Mouse (Mus musculus) urinary bladder, postnatal 36 days (tissue): Measurements from ENCODE around the gene Gm20830.
"Not testable (repeated sequence)": the region's sequence is repeated elsewhere in the genome, so short reads cannot be mapped to it uniquely, and the experiment has no call there.

Experiments
- DNase-seq, 2 experiments: peaks; one replicate each; pipeline ENCODE4 v3.0.0; 2022; ENCODE audit warnings: low spot score in 2 of 2, mixed read lengths in 1 of 2

Gm20830 gene

GRCm38 (mm10) chrY:6918182-6918581 lies at the start of gene Gm20830:
TSS of gene Gm20830 (minus strand) at chrY:6918282.
- not testable (repeated sequence) for DNase-seq
